Comparison of ENCODE assay signal across 10 mouse cellular contexts in the genomic region with DNA sequence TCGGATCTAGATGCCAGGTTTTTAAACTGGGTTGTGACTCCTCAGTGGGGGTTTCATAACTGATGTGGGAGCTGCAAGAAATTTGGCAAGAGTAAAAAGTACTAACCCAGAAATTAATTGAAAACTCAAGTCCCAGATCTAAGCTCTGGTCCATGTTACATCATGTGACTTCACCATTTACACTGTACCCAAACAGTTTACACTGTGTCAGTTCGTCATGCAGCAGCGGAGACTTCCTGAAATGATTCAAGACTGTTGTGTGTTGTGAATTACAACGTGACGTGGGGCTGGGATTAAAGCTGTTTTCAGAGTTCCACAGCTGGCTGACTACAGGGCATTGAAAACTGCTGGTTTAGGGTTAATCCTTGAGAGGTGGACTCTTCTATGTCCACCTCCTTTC. TPM values are rescaled to one million over a fixed set of nuclear protein-coding genes. Genes with fewer than 3 reads are reported as not detected.
DNase-seq lines count a peak whose midpoint lies in the region; ATAC-seq and TF ChIP-seq lines count a peak whose summit lies in the region.
"Had no signal": no experiment of that assay in that cellular context is flagged by ENCODE, and none has a peak within 500 bp of the region (broad histone marks: within the 10 kb centered on the region; RNA-seq: fewer than 3 reads in every experiment).

No protein-coding gene starts in this region.

- H3K79me2 ChIP-seq in myocyte (ENCODE audit: control insufficient read depth, insufficient read depth) = peaks cover 31% of the 10 kb centered on the region

- H3K9me3 ChIP-seq in kidney, embryonic 14.5 days (ENCODE audit: control insufficient read depth, low read length) = no peaks in the 10 kb centered on the region
- H3K9me3 ChIP-seq in intestine, embryonic 15.5 days = no peaks in the 10 kb centered on the region

- no peak for TF ChIP-seq POLR2A in myocyte (IDR thresholded peaks at IDR 0.05; ENCODE audit: insufficient read length, low read depth)

- ATAC-seq in kidney, embryonic 14.5 days (ENCODE audit: low FRiP score, low TSS enrichment) = no peak
- ATAC-seq in intestine, embryonic 15.5 days = no peak

- H3K27ac ChIP-seq in kidney, embryonic 14.5 days (ENCODE audit: low read depth, low read length) = no peak overlapping the region
- 0 out of 2 replicates have a peak overlapping the region, but pooled peaks have one; percentile 10 for H3K27ac ChIP-seq in intestine, embryonic 15.5 days

- DNase-seq in kidney, postnatal 14 days = no peak
- peak; percentile 31 for DNase-seq in c-Kit-positive CD71-positive TER-119-positive erythroid progenitor cells, embryonic 14.5 days (ENCODE audit: low spot score)
- DNase-seq in cerebellum, adult 9-10 months = no peak
- no peak for DNase-seq in gastrocnemius, postnatal 25 days
- no peak for DNase-seq in right cerebral cortex, postnatal 4 days
- DNase-seq: adrenal gland, adult 2 months; lung, postnatal 14 days had no signal

- no peaks in the 10 kb centered on the region for H3K27me3 ChIP-seq in kidney, embryonic 14.5 days (ENCODE audit: control insufficient read depth, insufficient read depth, low read length)
- H3K27me3 ChIP-seq in intestine, embryonic 15.5 days (replicated peaks) = no peaks in the 10 kb centered on the region
- no peaks in the 10 kb centered on the region for H3K27me3 ChIP-seq in myocyte (ENCODE audit: control insufficient read depth, insufficient read depth, insufficient read length)

- peak overlapping the region; percentile 43 for H3ac ChIP-seq in myocyte (ENCODE audit: control insufficient read depth, insufficient read length)

- peaks cover 15% of the 10 kb centered on the region for H3K4me1 ChIP-seq in kidney, embryonic 14.5 days (ENCODE audit: control insufficient read depth, insufficient read depth, low read length)
- peaks cover 10% of the 10 kb centered on the region; the same call in 1 of the 2 replicates for H3K4me1 ChIP-seq in intestine, embryonic 15.5 days (replicated peaks)

- peak overlapping the region; percentile 75 for H3K4me3 ChIP-seq in kidney, embryonic 14.5 days (ENCODE audit: low read length)
- H3K4me3 ChIP-seq in intestine, embryonic 15.5 days (replicated peaks) = peak overlapping the region; percentile 81
- peak overlapping the region; percentile 57 for H3K4me3 ChIP-seq in myocyte

- H3K9ac ChIP-seq in kidney, embryonic 14.5 days (ENCODE audit: low read depth, low read length) = peak overlapping the region; percentile 77
- peak overlapping the region; percentile 87 for H3K9ac ChIP-seq in intestine, embryonic 15.5 days

- WGBS in kidney, embryonic 14.5 days = 45% methylated on average over 5 of the region's 5 CpGs
- WGBS in intestine, embryonic 15.5 days = 20% methylated on average over 5 of the region's 5 CpGs

- peak overlapping the region; percentile 81 for H3K4me2 ChIP-seq in kidney, embryonic 14.5 days (replicated peaks; ENCODE audit: low read depth, low read length)
- peak overlapping the region; percentile 67 for H3K4me2 ChIP-seq in intestine, embryonic 15.5 days (replicated peaks)
- peak overlapping the region; percentile 90 for H3K4me2 ChIP-seq in myocyte (ENCODE audit: low read depth)

- H3K36me3 ChIP-seq in kidney, embryonic 14.5 days (ENCODE audit: control insufficient read depth, insufficient read depth, low read length) = peaks cover 42% of the 10 kb centered on the region
- peaks cover 19% of the 10 kb centered on the region for H3K36me3 ChIP-seq in intestine, embryonic 15.5 days
- H3K36me3 ChIP-seq in myocyte (ENCODE audit: control insufficient read depth, insufficient read depth) = peaks cover 31% of the 10 kb centered on the region

TF ChIP-seq in myocyte, 11 proteins besides CTCF, POLR2A, EP300 and RAD21:
- TF ChIP-seq CEBPB (IDR thresholded peaks at IDR 0.05; ENCODE audit: insufficient read depth, poor library complexity, severe bottlenecking) = no peak
- TF ChIP-seq TCF12 (IDR thresholded peaks at IDR 0.05; ENCODE audit: insufficient read depth, poor library complexity, severe bottlenecking) = no peak
- TF ChIP-seq REST (IDR thresholded peaks at IDR 0.05; ENCODE audit: insufficient read depth, insufficient read length) = no peak
- no peak for TF ChIP-seq MYOG (IDR thresholded peaks at IDR 0.05; ENCODE audit: control insufficient read depth in 1 of 3, insufficient read depth in 1 of 3, insufficient read length in 2 of 3, low read depth in 2 of 3)
- TF ChIP-seq POLR2AphosphoS2 (IDR thresholded peaks at IDR 0.05; ENCODE audit: insufficient read length, low read depth) = no peak
- TF ChIP-seq USF1 (IDR thresholded peaks at IDR 0.05; ENCODE audit: low read depth) = peak; percentile 1
- TF ChIP-seq MAX (IDR thresholded peaks at IDR 0.05; ENCODE audit: low read depth) = no peak
- TF ChIP-seq TCF3 (IDR thresholded peaks at IDR 0.05; ENCODE audit: insufficient read length, low read depth) = no peak
TF ChIP-seq in myocyte: peak in this region for 1.

RNA-seq across cellular contexts. Expression of gene Bcas2, which starts 1.2 kb away (rescaled TPM):
- polyA plus RNA-seq in kidney, embryonic 14.5 days (2014; fragmentation: Nextera tagmentation; extraction: Ambion mirVana) = 195 and 223 TPM in 2 replicates
- polyA plus RNA-seq in intestine, embryonic 15.5 days (2015; fragmentation: Nextera tagmentation; extraction: Ambion mirVana) = 179 and 189 TPM in 2 replicates
- polyA plus RNA-seq in myocyte (2012; fragmentation: generic; extraction: Trizol) = 71.4 TPM
- total RNA-seq in gastrocnemius, postnatal 25 days (2021) = 10 to 100 TPM; 38.9 to 40.4 TPM
